In genomic region chr9:6668001-6668969, GRCm38 (mm10) we compare ENCODE assay signal across 8 mouse cellular contexts.
DNase-seq lines count a peak whose midpoint lies in the region; ATAC-seq and TF ChIP-seq lines count a peak whose summit lies in the region.

No protein-coding gene starts in this region.

- H3K27ac ChIP-seq in lung, embryonic 14.5 days (ENCODE audit: low read depth), result no peak overlapping the region

- ATAC-seq in lung, embryonic 14.5 days (ENCODE audit: insufficient read depth), result peak; percentile 85

- H3K4me1 ChIP-seq in lung, embryonic 14.5 days (ENCODE audit: insufficient read depth), result no peaks in the 10 kb centered on the region

- no peak overlapping the region for H3K4me3 ChIP-seq in lung, embryonic 14.5 days (ENCODE audit: low read depth, low read length)

- no peaks in the 10 kb centered on the region for H3K27me3 ChIP-seq in lung, embryonic 14.5 days (ENCODE audit: insufficient read depth, low read length)

- 35% methylated on average over 14 of the region's 14 CpGs for WGBS in lung, embryonic 14.5 days

- H3K36me3 ChIP-seq in lung, embryonic 14.5 days (ENCODE audit: insufficient read depth), result no peaks in the 10 kb centered on the region

- H3K9me3 ChIP-seq in lung, embryonic 14.5 days (ENCODE audit: low read depth, low read length), result no peaks in the 10 kb centered on the region

- peak; percentile 77 for DNase-seq in Muller cell, postnatal 12 days (ENCODE audit: inconsistent ontology term)
- DNase-seq in cerebellum, adult 8-10 months, result peak; percentile 54
- DNase-seq in forelimb bud, embryonic 11.5 days (ENCODE audit: low read depth, low spot score), result peak; percentile 78
- DNase-seq in heart, postnatal 4 days, result peak; percentile 86
- peak; percentile 29 to 80 for DNase-seq in layer of hippocampus, adult 18-20 months (ENCODE audit: low spot score in 2 of 2)
- peak; percentile 81 for DNase-seq in lung, embryonic 14.5 days
- peak; percentile 46 for DNase-seq in retina, adult 2 months (ENCODE audit: low read depth, low spot score)
- DNase-seq in B cell, adult 2 months, result no peak

- no peak overlapping the region for H3K9ac ChIP-seq in lung, embryonic 14.5 days

- no peak overlapping the region; the same call in 1 of the 2 replicates for H3K4me2 ChIP-seq in lung, embryonic 14.5 days

- TF ChIP-seq CTCF in lung, embryonic 14.5 days (IDR thresholded peaks at IDR 0.05; ENCODE audit: low read depth), result peak; percentile 84

Comparison
In these comparisons a context has a peak if more than half of its experiments do, and no peak if none do; other contexts are left out.
1. DNase-seq: peak in Muller cell, postnatal 12 days (single experiment), cerebellum, adult 8-10 months (single experiment), forelimb bud, embryonic 11.5 days (single experiment), heart, postnatal 4 days (single experiment), layer of hippocampus, adult 18-20 months (2 of 2), lung, embryonic 14.5 days (single experiment) and retina, adult 2 months (single experiment); none in B cell, adult 2 months (0 of 2).